Mouse (Mus musculus) adrenal gland, postnatal 14 days (tissue): ENCODE measurements around the gene Vmn1r185. TPM values are rescaled to one million over a fixed set of nuclear protein-coding genes. Genes with fewer than 3 reads are reported as not detected.
"Not testable (repeated sequence)": the region's sequence is repeated elsewhere in the genome, so short reads cannot be mapped to it uniquely, and the experiment has no call there.

ENCODE experiments used
- DNase-seq: peaks from one replicate; pipeline ENCODE4 v3.0.0; 2021; ENCODE audit warnings: mixed read lengths
- long read RNA-seq, 2 experiments: library from polyadenylated mRNA; stranded (forward); transcript quantifications; one replicate each; pipeline ENCODE4 v2.0.0; 2021
- total RNA-seq: library from RNA; stranded (reverse); gene quantifications from 2 replicates; pipeline ENCODE4 v1.2.3, GENCODE M21; 2021

Vmn1r185 gene
- total RNA-seq, result not detected in 2 replicates
- long read RNA-seq, experiment 1, result 0 reads
- long read RNA-seq, experiment 2, result 0 reads

DNA sequence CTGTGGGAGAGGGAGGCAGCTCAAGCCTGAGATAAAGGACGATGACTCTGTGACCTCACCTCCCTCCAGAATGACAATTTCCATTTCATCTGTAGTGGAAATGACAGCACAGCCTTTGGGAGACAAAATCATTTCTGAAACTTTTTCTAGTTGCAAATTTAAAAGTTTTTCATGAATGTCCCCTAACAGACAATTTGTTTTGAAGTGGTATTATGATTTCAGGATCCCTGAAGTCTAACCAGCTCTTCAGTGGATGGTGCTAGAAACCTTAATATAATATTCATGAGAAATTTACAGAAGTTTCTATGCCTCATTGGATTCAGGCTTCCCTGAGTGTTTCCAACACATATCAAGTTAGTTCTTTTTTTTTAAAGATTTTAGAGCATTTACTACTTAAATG, at the start of gene Vmn1r185:
TSS of gene Vmn1r185 (minus strand) at position 101 of the 400 bp plus-strand sequence.
- DNase-seq, result not testable (repeated sequence)

DNA sequence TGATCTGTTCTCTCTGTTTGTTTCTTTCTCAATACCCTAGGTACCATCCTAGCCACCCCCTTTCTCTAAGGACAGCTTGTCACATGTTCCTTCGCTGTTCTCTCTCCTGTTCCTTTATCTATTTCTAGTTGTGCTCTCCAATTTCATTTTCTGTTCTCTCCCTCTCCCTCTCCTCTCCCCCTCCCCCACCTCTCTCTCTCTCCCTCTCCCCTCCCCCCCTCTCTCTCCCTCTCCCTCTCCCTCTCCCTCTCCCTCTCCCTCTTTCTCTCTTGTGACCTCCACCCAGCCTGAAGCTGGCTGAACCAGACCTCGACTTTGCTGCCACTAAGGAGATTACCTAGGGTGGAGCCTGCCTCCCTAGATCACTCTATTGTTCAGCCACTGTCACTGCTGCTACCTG, 49.2 kb upstream of the Vmn1r185 start:
- not testable (repeated sequence) for DNase-seq

DNA sequence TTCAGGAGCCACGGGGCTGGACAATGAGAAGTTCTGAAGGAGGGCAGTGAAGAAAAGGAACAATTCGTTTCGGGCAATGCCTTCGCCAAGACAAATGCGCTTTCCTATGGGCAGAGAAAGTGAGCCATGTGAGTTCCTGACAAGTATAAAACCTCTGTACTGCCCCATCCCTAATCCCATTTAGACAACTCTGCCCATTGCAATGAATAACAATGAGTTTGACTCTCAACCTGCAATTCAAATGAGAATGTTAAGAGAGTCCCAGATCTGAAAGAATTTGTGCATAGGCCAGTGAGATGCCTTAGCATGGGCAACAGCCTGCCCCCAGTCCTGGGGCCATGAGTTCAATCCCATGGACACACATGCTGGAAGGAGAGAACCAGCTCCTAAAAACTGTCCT, 47.7 kb upstream of the Vmn1r185 start:
- DNase-seq, result no peak

DNA sequence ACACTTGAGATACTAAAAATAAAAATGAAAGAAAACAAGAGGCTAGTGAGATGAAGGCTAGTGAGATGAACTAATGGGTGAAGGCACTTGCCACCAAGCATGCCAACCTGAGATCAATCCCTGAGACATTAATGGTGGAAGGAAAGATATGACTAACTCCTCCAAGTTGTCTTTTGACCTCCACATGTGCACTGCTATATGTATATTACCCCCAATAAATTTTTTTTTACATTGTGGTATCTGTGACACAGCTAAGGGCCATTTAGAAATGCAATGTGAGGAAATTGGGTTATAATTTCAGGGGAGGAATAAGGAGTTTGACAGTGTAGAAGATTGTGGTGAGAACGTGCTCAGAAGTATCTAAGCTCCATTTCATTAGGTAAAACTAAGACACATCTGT, 28.5 kb downstream of the Vmn1r185 start:
- DNase-seq, result no peak

DNA sequence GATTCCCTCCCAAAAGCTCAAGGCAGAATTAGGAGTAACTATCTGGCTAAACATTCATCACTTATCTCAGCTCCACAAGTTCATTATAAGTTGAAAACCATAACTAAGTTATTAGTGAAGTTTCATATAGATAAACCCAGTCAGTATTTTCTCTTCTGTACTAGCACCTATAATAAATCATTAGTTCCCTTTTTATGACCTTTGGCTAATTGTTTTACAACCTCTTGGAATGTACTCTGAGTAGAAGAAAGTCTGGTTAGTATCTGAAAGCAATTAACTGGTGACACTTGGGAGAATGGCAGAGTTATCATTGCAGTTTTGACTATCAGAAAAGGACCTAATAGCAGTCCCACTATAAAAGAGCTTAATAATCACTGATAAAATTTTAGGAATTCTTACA, 29.2 kb downstream of the Vmn1r185 start:
- DNase-seq, result no peak

Other genes with a start within 250 kb of the Vmn1r185 start
- not detected in 2 replicates for gene Nlrp9c, start 214.8 kb downstream of the Vmn1r185 start, total RNA-seq
- not detected in 2 replicates for gene Nlrp4a, start 183.4 kb downstream of the Vmn1r185 start, total RNA-seq
- not detected in 2 replicates for gene Nlrp9a, start 83.4 kb downstream of the Vmn1r185 start, total RNA-seq
- not detected in 2 replicates for gene Cyp2b23, start 68.0 kb upstream of the Vmn1r185 start, total RNA-seq
- 0.26 TPM in 1 of 2 replicates, not detected in the other for gene Cyp2b19, start 138.7 kb upstream of the Vmn1r185 start, total RNA-seq
- gene Cyp2g1, start 190.4 kb upstream of the Vmn1r185 start, total RNA-seq, result 1.6 TPM in 1 of 2 replicates, not detected in the other
- gene Cyp2a5, start 216.8 kb upstream of the Vmn1r185 start, total RNA-seq, result 1.8 and 33.4 TPM in 2 replicates